Mouse (Mus musculus) limb, embryonic 11.5 days (tissue): Measurements from ENCODE around the gene Hif3a. TPM values are rescaled to one million over a fixed set of nuclear protein-coding genes. Genes with fewer than 3 reads are reported as not detected.
"Not testable (repeated sequence)": the region's sequence is repeated elsewhere in the genome, so short reads cannot be mapped to it uniquely, and the experiment has no call there.

ENCODE experiments used
- ATAC-seq: fragments of 200-750 bp; cut with Nextera tagmentation; 2 replicates; pipeline ENCODE4 v1.8.0; 2017; ENCODE audit warnings: low read depth; ENCODE audit not compliant: insufficient number of reproducible peaks, low FRiP score, low TSS enrichment
- DNase-seq: peaks from one replicate; pipeline ENCODE4 v3.0.0-alpha.2; 2015; ENCODE audit warnings: low spot score
- H3K27ac ChIP-seq: fragments of 300-500 bp; sonication (generic); replicated peaks from 2 replicates; pipeline ENCODE4 v1.5.1; 2014; ENCODE audit warnings: low read depth, mild to moderate bottlenecking, low read length
- H3K27me3 ChIP-seq: fragments of 300-500 bp; sonication (generic); 2 replicates; pipeline ENCODE4 v1.6.1; 2014; ENCODE audit warnings: mild to moderate bottlenecking, low read length, mixed read lengths; ENCODE audit not compliant: control insufficient read depth, insufficient read depth
- H3K36me3 ChIP-seq: fragments of 300-500 bp; sonication (generic); 2 replicates; pipeline ENCODE4 v1.6.1; 2014; ENCODE audit warnings: mild to moderate bottlenecking, low read length, moderate library complexity, mixed read lengths; ENCODE audit not compliant: control insufficient read depth, insufficient read depth
- H3K4me1 ChIP-seq: fragments of 300-500 bp; sonication (generic); 2 replicates; pipeline ENCODE4 v1.6.1; 2014; ENCODE audit warnings: low read length, mixed read lengths; ENCODE audit not compliant: control insufficient read depth, insufficient read depth
- H3K4me2 ChIP-seq: fragments of 300-500 bp; sonication (generic); 2 replicates; pipeline ENCODE4 v1.6.1; 2014; ENCODE audit warnings: low read depth, mild to moderate bottlenecking, moderate library complexity; ENCODE audit not compliant: severe bottlenecking
- H3K4me3 ChIP-seq: fragments of 300-500 bp; sonication (generic); 2 replicates; pipeline ENCODE4 v1.5.1; 2014; ENCODE audit warnings: low read depth, low read length
- H3K9ac ChIP-seq: fragments of 300-500 bp; sonication (generic); 2 replicates; pipeline ENCODE4 v1.6.1; 2014; ENCODE audit warnings: mild to moderate bottlenecking, low read length
- H3K9me3 ChIP-seq: fragments of 300-500 bp; sonication (generic); 2 replicates; pipeline ENCODE4 v1.6.1; 2016; ENCODE audit warnings: low read length; ENCODE audit not compliant: control insufficient read depth
- WGBS: fragments of 180-500 bp; shearing (Covaris S2); extraction: QIAGEN DNeasy Blood & Tissue Kit; methylation state at CpG from one replicate; pipeline ENCODE4 v1.1.7; 2014; 5-methylcytosine and 5-hydroxymethylcytosine counted together
- polyA plus RNA-seq: library from polyadenylated mRNA; unstranded; fragments of >200 nt; fragmentation: Nextera tagmentation; extraction: Ambion mirVana; gene quantifications from 2 replicates; pipeline ENCODE4 v1.2.1, GENCODE M21; 2014

Gene Hif3a
- polyA plus RNA-seq, 1 experiment from 2014 or later = 9.6 TPM

- no peak within 1 kb of the TSS for H3K27ac ChIP-seq
- 0 out of 2 replicates have a peak, but pooled peaks cover 6% of the 10 kb centered on the region for H3K9me3 ChIP-seq
- H3K27me3 ChIP-seq = no peaks in the 10 kb centered on the region
- ATAC-seq (peak; percentile 80; the same call in 1 of the 2 replicates), DNase-seq (peak; percentile 83)
- 68% methylated on average over 23 of the region's 23 CpGs for WGBS
- H3K9ac ChIP-seq = no peak within 1 kb of the TSS
- no peaks in the 10 kb centered on the region for H3K36me3 ChIP-seq
- no peak within 1 kb of the TSS for H3K4me2 ChIP-seq
- H3K4me1 ChIP-seq = no peaks in the 10 kb centered on the region
- H3K4me3 ChIP-seq = no peak within 1 kb of the TSS
Observed at GRCm38 (mm10) chr7:17073904-17074615, 11.8 kb upstream of the Hif3a start, which contains the start of gene Psg16. TSS of gene Psg16 (plus strand) at chr7:17074040.

GRCm38 (mm10) chr7:17073513-17073903, 11.3 kb upstream of the Hif3a start:
- 60% methylated on average over 5 of the region's 5 CpGs for WGBS

GRCm38 (mm10) chr7:17067651-17068050, 5.4 kb upstream of the Hif3a start:
- not testable (repeated sequence) for H3K36me3 ChIP-seq, H3K4me3 ChIP-seq, H3K9ac ChIP-seq, H3K9me3 ChIP-seq, DNase-seq, H3K27me3 ChIP-seq, H3K27ac ChIP-seq, H3K4me2 ChIP-seq, ATAC-seq, H3K4me1 ChIP-seq
- 52% methylated on average over 5 of the region's 5 CpGs for WGBS

More at GRCm38 (mm10) chr7:17073513-17073903, 11.3 kb upstream of the Hif3a start:
- DNase-seq = no peak
- no peak for ATAC-seq
- H3K9me3 ChIP-seq = 0 out of 2 replicates have a peak, but pooled peaks cover 3% of the 10 kb centered on the region
- no peaks in the 10 kb centered on the region for H3K4me1 ChIP-seq
- H3K4me2 ChIP-seq = no peak overlapping the region
- no peak overlapping the region for H3K27ac ChIP-seq
- no peak overlapping the region for H3K4me3 ChIP-seq
- H3K36me3 ChIP-seq = no peaks in the 10 kb centered on the region
- no peaks in the 10 kb centered on the region for H3K27me3 ChIP-seq
- H3K9ac ChIP-seq = no peak overlapping the region

GRCm38 (mm10) chr7:17067000-17067399, 4.8 kb upstream of the Hif3a start:
- no peak overlapping the region for H3K4me3 ChIP-seq
- H3K9me3 ChIP-seq = no peaks in the 10 kb centered on the region
- H3K27me3 ChIP-seq = no peaks in the 10 kb centered on the region
- no peak overlapping the region for H3K4me2 ChIP-seq
- 0 out of 2 replicates have a peak, but pooled peaks cover 4% of the 10 kb centered on the region for H3K4me1 ChIP-seq
- ATAC-seq (no peak), DNase-seq (no peak)
- no peaks in the 10 kb centered on the region for H3K36me3 ChIP-seq
- H3K27ac ChIP-seq = no peak overlapping the region
- H3K9ac ChIP-seq = no peak overlapping the region

- Histone ChIP-seq H3K4me3 (no peak overlapping the region), H3K27ac (no peak overlapping the region), H3K27me3 (no peaks in the 10 kb centered on the region), H3K36me3 (no peaks in the 10 kb centered on the region), H3K9ac (no peak overlapping the region), H3K9me3 (no peaks in the 10 kb centered on the region), H3K4me1 (peaks cover 7% of the 10 kb centered on the region; the same call in 1 of the 2 replicates), H3K4me2 (no peak overlapping the region)
- WGBS = 19% methylated on average over 2 of the region's 2 CpGs
- ATAC-seq (no peak), DNase-seq (peak; percentile 93)
Observed at GRCm38 (mm10) chr7:17066412-17066811, 4.2 kb upstream of the Hif3a start.

- Histone ChIP-seq H3K9me3 (no peaks in the 10 kb centered on the region), H3K4me2 (no peak overlapping the region), H3K27ac (no peak overlapping the region), H3K36me3 (no peaks in the 10 kb centered on the region), H3K9ac (no peak overlapping the region), H3K27me3 (no peaks in the 10 kb centered on the region), H3K4me3 (no peak overlapping the region), H3K4me1 (peaks cover 8% of the 10 kb centered on the region)
- WGBS = 79% methylated on average over 8 of the region's 9 CpGs
- ATAC-seq (no peak), DNase-seq (peak; percentile 9)
Observed at GRCm38 (mm10) chr7:17065620-17066019, 3.4 kb upstream of the Hif3a start.

GRCm38 (mm10) chr7:17062845-17063244, 618 bp upstream of the Hif3a start:
- Histone ChIP-seq H3K9me3 (no peaks in the 10 kb centered on the region), H3K27ac (no peak overlapping the region), H3K4me1 (peaks cover 30% of the 10 kb centered on the region), H3K4me3 (peak overlapping the region; percentile 43), H3K9ac (peak overlapping the region; percentile 34; the same call in 1 of the 2 replicates), H3K27me3 (no peaks in the 10 kb centered on the region), H3K36me3 (no peaks in the 10 kb centered on the region), H3K4me2 (peak overlapping the region; percentile 79)
- WGBS = 16% methylated on average over 11 of the region's 11 CpGs
- DNase-seq (no peak), ATAC-seq (peak; percentile 10; the same call in 1 of the 2 replicates)

- H3K36me3 ChIP-seq = no peaks in the 10 kb centered on the region
- no peaks in the 10 kb centered on the region for H3K27me3 ChIP-seq
- WGBS = 84% methylated on average over 22 of the region's 22 CpGs
- peak overlapping the region; percentile 79 for H3K4me2 ChIP-seq
- no peak overlapping the region for H3K4me3 ChIP-seq
- no peaks in the 10 kb centered on the region for H3K9me3 ChIP-seq
- ATAC-seq (no peak), DNase-seq (peak; percentile 19)
- H3K9ac ChIP-seq = no peak overlapping the region
- H3K4me1 ChIP-seq = peaks cover 40% of the 10 kb centered on the region
- H3K27ac ChIP-seq = no peak overlapping the region
Observed at GRCm38 (mm10) chr7:17060782-17061605, 1.2 kb downstream of the Hif3a start.
